Mouse (Mus musculus): ENCODE measurements around the gene Skap2. TPM values are rescaled to one million over a fixed set of nuclear protein-coding genes. Genes with fewer than 3 reads are reported as not detected.
A peak's percentile ranks its signal among the peaks of the same experiment; 100 is the strongest.

Gene Skap2
- polyA plus RNA-seq, 1 experiment from 2014 or later = 78.5 TPM

DNA sequence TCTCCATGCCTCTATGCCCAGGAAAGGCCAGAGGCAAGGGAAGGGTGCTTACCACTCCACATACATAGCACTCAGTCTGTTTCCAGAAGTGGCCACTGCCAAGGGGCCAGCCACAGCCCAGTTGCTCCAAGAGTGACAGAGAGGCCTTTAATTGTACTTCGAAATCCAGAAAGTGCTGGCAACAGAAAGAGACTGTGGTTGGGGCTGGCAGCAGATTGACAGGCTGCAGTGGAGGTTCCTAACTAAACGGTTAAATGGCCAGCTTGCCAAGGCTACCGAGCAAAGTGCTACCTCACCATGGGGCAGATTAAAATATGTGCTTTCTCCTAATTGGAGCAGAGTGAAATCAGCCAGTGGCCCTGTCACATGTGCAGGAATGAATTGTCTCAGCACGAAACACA, 186.7 kb downstream of the Skap2 start:
- Histone ChIP-seq H3K4me3 (ENCODE audit: low read depth, low read length) (no peak overlapping the region), H3K4me2 (replicated peaks; ENCODE audit: low read depth, low read length) (no peak overlapping the region), H3K9ac (replicated peaks; ENCODE audit: low read depth) (no peak overlapping the region), H3K27me3 (replicated peaks; ENCODE audit: insufficient read depth, low read length) (no peaks in the 10 kb centered on the region), H3K36me3 (ENCODE audit: insufficient read depth, low read length) (no peaks in the 10 kb centered on the region), H3K9me3 (ENCODE audit: low read length) (no peaks in the 10 kb centered on the region), H3K4me1 (ENCODE audit: insufficient read depth, low read depth, low read length) (no peaks in the 10 kb centered on the region), H3K27ac (ENCODE audit: low read length) (no peak overlapping the region)
- no peak for ATAC-seq
- WGBS = 77% methylated on average over 4 of the region's 4 CpGs
- TF ChIP-seq CTCF (IDR thresholded peaks at IDR 0.05) (no peak), EP300 (IDR thresholded peaks at IDR 0.05) (no peak)
- DNase-seq (ENCODE audit: low spot score) = no peak

DNA sequence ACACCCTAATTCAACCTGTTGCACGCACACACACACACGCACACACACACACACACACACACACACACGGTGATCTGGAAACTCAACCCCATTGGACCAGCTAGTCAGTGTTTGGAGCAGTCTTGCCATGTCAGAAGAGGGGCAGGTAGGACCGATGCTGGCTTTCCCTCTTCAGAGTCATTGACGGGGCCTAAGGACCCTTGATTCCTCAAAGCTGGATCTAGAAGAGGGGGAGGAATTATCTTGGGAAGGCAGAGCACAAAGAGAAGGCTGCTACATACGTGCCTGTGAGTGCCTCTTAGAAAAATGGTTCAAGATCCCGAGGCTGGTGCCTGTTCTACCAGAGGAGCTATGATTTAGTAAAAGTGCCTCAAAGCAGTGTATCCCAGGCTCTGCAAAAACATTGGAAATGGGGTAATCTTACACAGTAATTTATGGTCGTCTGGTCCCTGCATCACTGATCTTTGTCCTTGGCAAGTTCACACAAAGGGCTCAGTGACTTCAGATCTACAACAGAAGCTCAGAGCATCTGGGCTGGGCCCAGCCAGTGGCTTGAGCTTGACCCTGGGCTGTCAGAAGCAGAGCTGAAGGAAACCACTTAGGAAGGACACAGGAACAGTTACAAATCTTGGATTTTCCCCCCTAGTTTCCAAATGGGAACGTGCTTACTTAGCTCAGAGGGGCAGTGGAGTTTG, 188.1 kb downstream of the Skap2 start:
- TF ChIP-seq EP300 (IDR thresholded peaks at IDR 0.05) (no peak), CTCF (IDR thresholded peaks at IDR 0.05) (no peak)

DNA sequence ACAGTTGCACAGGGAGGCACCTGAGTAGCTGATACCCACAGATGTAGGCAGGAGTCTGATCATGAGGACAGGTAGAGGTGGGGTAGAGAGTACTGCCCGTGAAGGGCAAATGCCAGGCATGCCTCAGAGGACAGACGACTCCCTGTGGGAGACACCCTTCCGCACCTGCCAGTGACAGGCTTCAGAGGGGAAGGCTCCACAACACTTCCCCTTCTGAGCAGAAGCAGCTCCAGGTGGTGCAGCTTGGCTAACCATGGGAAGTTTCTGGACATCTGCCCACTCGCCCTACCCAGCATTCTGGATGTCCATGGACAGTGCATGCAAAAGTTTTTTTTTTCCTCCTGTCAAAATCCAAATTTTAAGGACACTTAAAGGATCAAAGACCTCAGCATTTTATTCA, 190.3 kb downstream of the Skap2 start:
- no peak overlapping the region for H3K27ac ChIP-seq (ENCODE audit: low read length)
- H3K27me3 ChIP-seq (replicated peaks; ENCODE audit: insufficient read depth, low read length) = no peaks in the 10 kb centered on the region
- no peaks in the 10 kb centered on the region for H3K4me1 ChIP-seq (ENCODE audit: insufficient read depth, low read depth, low read length)
- ATAC-seq (no peak), DNase-seq (ENCODE audit: low spot score) (no peak)
- no peaks in the 10 kb centered on the region for H3K9me3 ChIP-seq (ENCODE audit: low read length)
- no peaks in the 10 kb centered on the region for H3K36me3 ChIP-seq (ENCODE audit: insufficient read depth, low read length)
- 43% methylated on average over 4 of the region's 4 CpGs for WGBS
- H3K4me3 ChIP-seq (ENCODE audit: low read depth, low read length) = no peak overlapping the region
- TF ChIP-seq CTCF (IDR thresholded peaks at IDR 0.05) = no peak
- no peak for TF ChIP-seq EP300 (IDR thresholded peaks at IDR 0.05)
- no peak overlapping the region for H3K4me2 ChIP-seq (replicated peaks; ENCODE audit: low read depth, low read length)
- H3K9ac ChIP-seq (replicated peaks; ENCODE audit: low read depth) = no peak overlapping the region

More for the DNA sequence above, 188.1 kb downstream of the Skap2 start:
- Histone ChIP-seq H3K9ac (replicated peaks; ENCODE audit: low read depth) (no peak overlapping the region), H3K4me2 (replicated peaks; ENCODE audit: low read depth, low read length) (no peak overlapping the region), H3K27me3 (replicated peaks; ENCODE audit: insufficient read depth, low read length) (no peaks in the 10 kb centered on the region), H3K27ac (ENCODE audit: low read length) (no peak overlapping the region), H3K4me3 (ENCODE audit: low read depth, low read length) (no peak overlapping the region), H3K36me3 (ENCODE audit: insufficient read depth, low read length) (no peaks in the 10 kb centered on the region), H3K9me3 (ENCODE audit: low read length) (no peaks in the 10 kb centered on the region), H3K4me1 (ENCODE audit: insufficient read depth, low read depth, low read length) (no peaks in the 10 kb centered on the region)
- 52% methylated on average over 9 of the region's 9 CpGs for WGBS
- DNase-seq (ENCODE audit: low spot score) (peak; percentile 39), ATAC-seq (peak; percentile 63)

DNA sequence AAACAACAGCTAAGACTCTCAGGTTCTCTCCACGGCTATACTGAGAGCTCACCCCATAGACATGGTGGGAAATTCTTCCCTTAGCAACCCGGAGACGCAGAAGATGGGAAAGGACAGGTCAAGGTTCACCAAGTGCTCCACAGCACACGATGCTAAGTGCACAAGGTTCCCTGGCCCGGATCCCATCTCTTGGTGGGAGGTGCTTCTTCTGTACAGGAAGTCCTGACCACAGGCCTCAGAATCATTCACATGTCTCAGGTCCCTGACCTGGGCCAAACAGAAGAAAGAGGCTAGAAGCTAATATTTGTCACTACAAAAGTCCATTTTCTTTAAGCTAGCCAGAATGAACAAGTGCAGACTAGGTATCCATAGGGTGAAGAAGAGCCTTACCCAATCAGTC, 191.5 kb downstream of the Skap2 start:
- Histone ChIP-seq H3K9ac (replicated peaks; ENCODE audit: low read depth) (no peak overlapping the region), H3K36me3 (ENCODE audit: insufficient read depth, low read length) (no peaks in the 10 kb centered on the region), H3K27me3 (replicated peaks; ENCODE audit: insufficient read depth, low read length) (no peaks in the 10 kb centered on the region), H3K4me3 (ENCODE audit: low read depth, low read length) (no peak overlapping the region), H3K4me2 (replicated peaks; ENCODE audit: low read depth, low read length) (no peak overlapping the region), H3K4me1 (ENCODE audit: insufficient read depth, low read depth, low read length) (no peaks in the 10 kb centered on the region), H3K9me3 (ENCODE audit: low read length) (no peaks in the 10 kb centered on the region), H3K27ac (ENCODE audit: low read length) (no peak overlapping the region)
- 67% methylated on average over 5 of the region's 5 CpGs for WGBS
- no peak for DNase-seq (ENCODE audit: low spot score)
- ATAC-seq = no peak
- TF ChIP-seq EP300 (IDR thresholded peaks at IDR 0.05) (no peak), CTCF (IDR thresholded peaks at IDR 0.05) (no peak)

DNA sequence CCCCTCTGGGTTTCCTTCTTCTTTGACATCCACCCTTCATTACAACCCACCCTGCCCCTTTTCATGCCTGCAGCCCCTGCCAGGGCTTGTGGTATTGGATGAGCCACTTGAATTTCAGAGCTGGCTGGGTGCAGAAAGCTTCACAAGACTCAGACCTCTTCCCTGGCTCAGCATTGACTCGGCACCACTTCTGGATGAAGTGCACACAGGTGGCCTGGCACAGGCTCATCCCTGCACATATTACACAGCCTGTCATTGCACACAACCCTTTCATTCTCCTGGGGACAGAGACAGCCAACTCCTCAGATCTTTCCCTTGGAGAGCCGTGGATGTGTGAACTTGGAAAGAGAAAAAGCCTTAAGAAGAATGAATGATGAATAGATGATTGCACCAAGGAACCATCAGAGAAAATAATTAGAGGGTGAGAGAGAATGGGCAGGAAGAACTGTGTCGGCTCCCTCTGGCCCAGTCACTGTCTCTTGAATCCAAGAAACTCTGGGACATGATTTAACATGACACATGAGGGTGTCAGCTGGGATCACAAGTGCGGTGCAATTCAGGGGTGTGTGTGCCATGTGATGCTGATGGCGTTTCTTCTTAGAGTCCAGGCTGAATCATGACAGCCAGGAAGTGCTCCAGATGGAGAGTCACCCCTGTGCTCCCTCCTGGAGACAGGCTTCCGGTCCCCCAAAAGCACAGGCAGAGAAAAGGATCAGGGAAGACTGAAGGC, 195.3 kb downstream of the Skap2 start:
- TF ChIP-seq EP300 (IDR thresholded peaks at IDR 0.05) = no peak
- TF ChIP-seq CTCF (IDR thresholded peaks at IDR 0.05) = no peak
- WGBS = 56% methylated on average over 6 of the region's 6 CpGs

GRCm38 (mm10) chr6:51810906-51811305, 201.4 kb downstream of the Skap2 start:
- Histone ChIP-seq H3K27ac (ENCODE audit: low read length) (no peak overlapping the region), H3K4me1 (ENCODE audit: insufficient read depth, low read depth, low read length) (no peaks in the 10 kb centered on the region), H3K9ac (replicated peaks; ENCODE audit: low read depth) (no peak overlapping the region), H3K36me3 (ENCODE audit: insufficient read depth, low read length) (no peaks in the 10 kb centered on the region), H3K27me3 (replicated peaks; ENCODE audit: insufficient read depth, low read length) (no peaks in the 10 kb centered on the region), H3K4me3 (ENCODE audit: low read depth, low read length) (no peak overlapping the region), H3K4me2 (replicated peaks; ENCODE audit: low read depth, low read length) (no peak overlapping the region), H3K9me3 (ENCODE audit: low read length) (no peaks in the 10 kb centered on the region)
- no peak for ATAC-seq
- TF ChIP-seq EP300 (IDR thresholded peaks at IDR 0.05) (no peak), CTCF (IDR thresholded peaks at IDR 0.05) (peak; percentile 20; the same call in 1 of the 2 replicates)
- 72% methylated on average over 4 of the region's 4 CpGs for WGBS
- DNase-seq (ENCODE audit: low spot score) = peak; percentile 32

More for the DNA sequence above, 195.3 kb downstream of the Skap2 start:
- H3K4me3 ChIP-seq (ENCODE audit: low read depth, low read length) = no peak overlapping the region
- H3K4me2 ChIP-seq (replicated peaks; ENCODE audit: low read depth, low read length) = no peak overlapping the region
- ATAC-seq = no peak
- H3K9me3 ChIP-seq (ENCODE audit: low read length) = no peaks in the 10 kb centered on the region
- no peak overlapping the region for H3K27ac ChIP-seq (ENCODE audit: low read length)
- H3K4me1 ChIP-seq (ENCODE audit: insufficient read depth, low read depth, low read length) = no peaks in the 10 kb centered on the region
- H3K27me3 ChIP-seq (replicated peaks; ENCODE audit: insufficient read depth, low read length) = no peaks in the 10 kb centered on the region
- DNase-seq (ENCODE audit: low spot score) = no peak
- H3K36me3 ChIP-seq (ENCODE audit: insufficient read depth, low read length) = no peaks in the 10 kb centered on the region
- no peak overlapping the region for H3K9ac ChIP-seq (replicated peaks; ENCODE audit: low read depth)

Data from lung, postnatal 0 days (tissue).